Mouse (Mus musculus) hindbrain, postnatal 0 days (tissue): ENCODE data around the gene Gpatch1. TPM values are rescaled to one million over a fixed set of nuclear protein-coding genes. Genes with fewer than 3 reads are reported as not detected.
A peak's percentile ranks its signal among the peaks of the same experiment; 100 is the strongest.
"Not testable (repeated sequence)": the region's sequence is repeated elsewhere in the genome, so short reads cannot be mapped to it uniquely, and the experiment has no call there.

Experiments used
- ATAC-seq: fragments of 200-750 bp; cut with Nextera tagmentation; 2 replicates; pipeline ENCODE4 v1.8.0; 2017; ENCODE audit warnings: mild to moderate bottlenecking, moderate TSS enrichment, moderate library complexity
- DNase-seq: peaks from one replicate; pipeline ENCODE4 v3.0.0-alpha.2; 2015; ENCODE audit warnings: low spot score
- H3K27ac ChIP-seq: fragments of 300-500 bp; sonication (generic); 2 replicates; pipeline ENCODE4 v1.5.1; 2014; ENCODE audit warnings: mild to moderate bottlenecking
- H3K27me3 ChIP-seq: fragments of 300-500 bp; sonication (generic); 2 replicates; pipeline ENCODE4 v1.6.1; 2014; ENCODE audit warnings: low read length, mixed read lengths; ENCODE audit not compliant: insufficient read depth
- H3K36me3 ChIP-seq: fragments of 300-500 bp; sonication (generic); 2 replicates; pipeline ENCODE4 v1.6.1; 2014; ENCODE audit warnings: low read length, mixed read lengths; ENCODE audit not compliant: insufficient read depth
- H3K4me1 ChIP-seq: fragments of 300-500 bp; sonication (generic); 2 replicates; pipeline ENCODE4 v1.6.1; 2014; ENCODE audit warnings: antibody characterized with exemption, low read length, mixed read lengths; ENCODE audit not compliant: insufficient read depth
- H3K4me2 ChIP-seq: fragments of 300-500 bp; sonication (generic); 2 replicates; pipeline ENCODE4 v1.6.1; 2014; ENCODE audit warnings: low read depth, mild to moderate bottlenecking, low read length, moderate library complexity, mixed read lengths
- H3K4me3 ChIP-seq: fragments of 300-500 bp; sonication (generic); 2 replicates; pipeline ENCODE4 v1.5.1; 2014; ENCODE audit warnings: low read length
- H3K9ac ChIP-seq: fragments of 300-500 bp; sonication (generic); replicated peaks from 2 replicates; pipeline ENCODE4 v1.6.1; 2014; ENCODE audit warnings: mild to moderate bottlenecking, low read length, moderate library complexity, mixed read lengths
- H3K9me3 ChIP-seq: fragments of 300-500 bp; sonication (generic); 2 replicates; pipeline ENCODE4 v1.6.1; 2016; ENCODE audit warnings: low read length, mixed read lengths
- CTCF ChIP-seq: IDR thresholded peaks from 2 replicates; pipeline ENCODE4 v1.5.1; 2016; ENCODE audit warnings: antibody characterized with exemption, control low read depth, low read depth
- WGBS: fragments of 180-500 bp; shearing (Covaris S2); extraction: QIAGEN DNeasy Blood & Tissue Kit; methylation state at CpG from one replicate; pipeline ENCODE4 v1.1.7; 2014; 5-methylcytosine and 5-hydroxymethylcytosine counted together
- polyA plus RNA-seq: library from polyadenylated mRNA; unstranded; fragments of >200 nt; fragmentation: Nextera tagmentation; extraction: Ambion mirVana; gene quantifications from 2 replicates; pipeline ENCODE4 v1.2.1, GENCODE M21; 2015
- total RNA-seq: library from RNA; depleted of rRNA; stranded (reverse); fragments of >200 nt; gene quantifications from 2 replicates; pipeline ENCODE4 v1.2.3, GENCODE M21; 2014

Gene Gpatch1
- total and polyA plus RNA-seq, 2 experiments from 2014 or later, result 7.0 to 17.9 TPM

GRCm38 (mm10) chr7:35331590-35331989 lies 13.3 kb upstream of the Gpatch1 start:
- 31% methylated on average over 3 of the region's 3 CpGs for WGBS
- ATAC-seq, result no peak
- H3K4me1 ChIP-seq, result peaks cover 7% of the 10 kb centered on the region; the same call in 1 of the 2 replicates

DNA sequence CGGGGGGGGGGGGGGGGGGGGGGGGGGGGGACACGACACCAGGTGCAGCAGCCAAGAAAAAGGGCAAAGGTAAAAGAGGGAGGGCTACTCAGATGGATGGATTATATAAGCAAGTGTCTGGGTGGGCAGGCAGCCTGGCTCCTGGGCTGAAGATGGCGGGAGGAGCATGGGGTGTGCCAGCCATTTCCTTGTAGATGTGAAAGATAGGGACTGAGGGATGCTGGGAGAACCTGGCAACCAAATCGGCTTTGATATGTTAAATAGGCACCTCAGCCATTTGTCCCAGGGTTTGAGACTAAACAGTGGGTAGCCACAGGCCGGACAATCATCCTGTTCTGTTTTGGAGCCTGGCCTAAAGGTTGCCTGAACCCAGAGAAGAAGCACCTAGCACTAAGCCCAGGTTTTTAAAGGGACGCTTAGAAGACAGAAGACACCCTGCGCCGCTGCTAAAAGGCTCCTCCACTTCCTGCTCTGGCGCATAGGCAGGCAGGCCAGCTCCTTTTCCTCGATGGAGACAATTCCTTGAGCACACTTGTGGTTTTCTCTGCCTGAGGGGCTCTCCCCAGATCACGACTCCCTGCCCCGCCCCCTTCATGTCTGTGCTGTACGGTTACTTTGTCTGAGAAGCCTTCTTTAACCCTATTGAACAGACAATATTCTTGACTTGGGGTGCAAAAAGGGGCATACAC lies 4.6 kb upstream of the Gpatch1 start:
- H3K36me3 ChIP-seq, result no peaks in the 10 kb centered on the region
- 0 out of 2 replicates have a peak overlapping the region, but pooled peaks have one; percentile 28 for H3K9ac ChIP-seq
- ATAC-seq (no peak), DNase-seq (peak; percentile 7)
- no peaks in the 10 kb centered on the region for H3K9me3 ChIP-seq
- 7% methylated on average over 11 of the region's 13 CpGs for WGBS
- H3K27me3 ChIP-seq, result no peaks in the 10 kb centered on the region
- no peak overlapping the region for H3K27ac ChIP-seq
- no peak overlapping the region for H3K4me3 ChIP-seq
- TF ChIP-seq CTCF, result no peak
- H3K4me1 ChIP-seq, result no peaks in the 10 kb centered on the region
- H3K4me2 ChIP-seq, result peak overlapping the region; percentile 17; the same call in 1 of the 2 replicates

More at GRCm38 (mm10) chr7:35331590-35331989, 13.3 kb upstream of the Gpatch1 start:
- H3K4me2 ChIP-seq, result no peak overlapping the region
- H3K9ac ChIP-seq, result no peak overlapping the region
- H3K27me3 ChIP-seq, result 0 out of 2 replicates have a peak, but pooled peaks cover 6% of the 10 kb centered on the region
- H3K9me3 ChIP-seq, result no peaks in the 10 kb centered on the region
- H3K4me3 ChIP-seq, result no peak overlapping the region
- no peak for DNase-seq
- no peak for TF ChIP-seq CTCF
- no peaks in the 10 kb centered on the region for H3K36me3 ChIP-seq
- no peak overlapping the region for H3K27ac ChIP-seq

DNA sequence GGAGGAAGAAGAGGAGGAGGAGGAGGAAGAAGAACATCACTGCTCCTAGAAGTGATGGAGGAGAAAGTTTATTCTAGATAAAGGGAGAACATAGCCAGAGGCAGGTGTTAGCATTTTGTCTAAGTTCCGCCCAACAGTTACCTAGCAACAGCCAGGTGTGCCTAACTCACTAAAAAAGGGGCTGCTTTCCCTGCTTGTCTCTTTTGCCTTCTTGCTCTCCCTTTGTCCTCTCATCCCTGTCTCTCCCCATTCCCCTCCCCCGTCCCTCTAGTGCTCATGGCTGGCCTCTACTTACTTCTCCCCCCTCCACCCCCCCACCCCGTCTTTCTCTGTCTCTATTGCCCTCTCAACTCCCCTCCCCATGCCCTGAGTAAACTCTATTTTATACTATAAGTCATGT lies 3.9 kb upstream of the Gpatch1 start:
- DNase-seq (peak; percentile 20), ATAC-seq (no peak)
- H3K4me1 ChIP-seq, result no peaks in the 10 kb centered on the region
- H3K9me3 ChIP-seq, result no peaks in the 10 kb centered on the region
- H3K27ac ChIP-seq, result no peak overlapping the region
- no peak overlapping the region for H3K4me2 ChIP-seq
- no peak overlapping the region for H3K9ac ChIP-seq
- no peaks in the 10 kb centered on the region for H3K36me3 ChIP-seq
- WGBS, result 53% methylated on average over 3 of the region's 3 CpGs
- no peak overlapping the region for H3K4me3 ChIP-seq
- no peak for TF ChIP-seq CTCF
- H3K27me3 ChIP-seq, result no peaks in the 10 kb centered on the region

- Histone ChIP-seq H3K36me3 (no peaks in the 10 kb centered on the region), H3K9ac (no peak overlapping the region), H3K27ac (no peak overlapping the region), H3K4me3 (no peak overlapping the region), H3K27me3 (no peaks in the 10 kb centered on the region), H3K9me3 (no peaks in the 10 kb centered on the region), H3K4me1 (no peaks in the 10 kb centered on the region), H3K4me2 (no peak overlapping the region)
- DNase-seq (no peak), ATAC-seq (no peak)
- no peak for TF ChIP-seq CTCF
- 69% methylated on average over 4 of the region's 4 CpGs for WGBS
Observed at GRCm38 (mm10) chr7:35319755-35320154, 1.5 kb upstream of the Gpatch1 start.

DNA sequence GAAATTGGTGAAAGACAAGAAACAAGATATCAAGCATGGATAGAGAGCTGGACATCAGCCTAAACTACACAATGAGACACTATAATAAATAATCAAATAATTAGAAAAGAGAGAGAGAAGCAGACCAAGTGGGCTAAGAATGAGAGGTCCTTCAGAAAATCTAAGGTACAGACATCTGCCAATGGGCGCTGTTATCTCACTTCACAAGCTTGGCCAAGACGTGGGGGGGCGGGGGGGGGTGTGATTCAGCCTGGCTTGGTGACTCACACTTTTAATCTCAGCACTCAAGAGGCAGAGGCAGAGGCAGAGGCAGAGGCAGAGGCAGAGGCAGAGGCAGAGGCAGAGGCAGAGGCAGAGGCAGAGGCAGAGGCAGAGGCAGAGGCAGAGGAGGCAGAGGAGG lies 981 bp upstream of the Gpatch1 start:
- not testable (repeated sequence) for H3K9ac ChIP-seq, H3K36me3 ChIP-seq, DNase-seq, H3K27me3 ChIP-seq, H3K4me2 ChIP-seq, ATAC-seq, H3K9me3 ChIP-seq, H3K27ac ChIP-seq, H3K4me3 ChIP-seq, H3K4me1 ChIP-seq
- 74% methylated on average over 3 of the region's 3 CpGs for WGBS

- H3K36me3 ChIP-seq, result peaks cover 16% of the 10 kb centered on the region; the same call in 1 of the 2 replicates
- H3K9ac ChIP-seq, result no peak overlapping the region
- no peak for TF ChIP-seq CTCF
- H3K4me3 ChIP-seq, result no peak overlapping the region
- H3K27me3 ChIP-seq, result no peaks in the 10 kb centered on the region
- no peak for DNase-seq
- no peaks in the 10 kb centered on the region for H3K4me1 ChIP-seq
- no peak overlapping the region for H3K27ac ChIP-seq
- no peaks in the 10 kb centered on the region for H3K9me3 ChIP-seq
- ATAC-seq, result no peak
- H3K4me2 ChIP-seq, result no peak overlapping the region
Observed at GRCm38 (mm10) chr7:35314156-35314555, 4.1 kb downstream of the Gpatch1 start.

DNA sequence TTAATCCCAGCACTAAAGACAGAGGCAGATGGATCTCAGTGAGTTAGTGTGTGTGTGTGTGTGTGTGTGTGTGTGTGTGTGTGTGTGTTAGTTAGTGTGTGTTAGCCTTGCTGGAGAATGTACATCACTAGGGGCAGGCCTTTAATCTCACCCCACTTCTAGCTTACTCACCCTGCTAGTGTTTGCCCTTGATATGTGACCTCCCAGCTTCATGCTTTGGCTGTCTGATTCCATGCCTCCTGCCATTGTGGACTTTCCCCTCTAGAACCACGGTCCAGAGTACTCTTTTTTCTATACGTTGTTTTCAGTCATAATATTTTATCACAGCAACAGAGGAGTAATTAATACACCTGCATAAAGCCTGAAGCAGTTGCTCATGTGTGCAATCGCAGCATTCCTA lies 7.0 kb downstream of the Gpatch1 start:
- H3K4me1 ChIP-seq, result no peaks in the 10 kb centered on the region
- H3K9ac ChIP-seq, result no peak overlapping the region
- ATAC-seq, result no peak
- no peak overlapping the region for H3K4me2 ChIP-seq
- no peak overlapping the region for H3K4me3 ChIP-seq
- H3K36me3 ChIP-seq, result peaks cover 38% of the 10 kb centered on the region; the same call in 1 of the 2 replicates
- no peaks in the 10 kb centered on the region for H3K27me3 ChIP-seq
- H3K9me3 ChIP-seq, result no peaks in the 10 kb centered on the region
- DNase-seq, result no peak
- TF ChIP-seq CTCF, result no peak
- WGBS, result 89% methylated on average over 3 of the region's 3 CpGs
- no peak overlapping the region for H3K27ac ChIP-seq
